In genomic region chr6:125600036-125600558, GRCm38 (mm10) we compare ENCODE assay signal across 9 mouse cellular contexts. TPM values are rescaled to one million over a fixed set of nuclear protein-coding genes. Genes with fewer than 3 reads are reported as not detected.
DNase-seq lines count a peak whose midpoint lies in the region; ATAC-seq and TF ChIP-seq lines count a peak whose summit lies in the region.
"Had no signal": no experiment of that assay in that cellular context is flagged by ENCODE, and none has a peak within 500 bp of the region (broad histone marks: within the 10 kb centered on the region; RNA-seq: fewer than 3 reads in every experiment).

No protein-coding gene starts in this region.

- intact Hi-C loops in heart, adult 2 months (cut with DNase I): loop anchor here (1.0 to 5.0 kb wide), 6 partner anchors 27 to 181 kb away; partner anchors contain the start of gene Cd9
- intact Hi-C loops in left cerebral cortex, postnatal 25 days (cut with DNase I): loop anchor here (2.0 to 10.0 kb wide), 6 partner anchors 88 to 385 kb away; partner anchors contain the start of gene Vamp1

- H3K27me3 ChIP-seq in heart, adult 2 months (ENCODE audit: control insufficient read depth, insufficient read depth, low read length): no peaks in the 10 kb centered on the region
- H3K27me3 ChIP-seq in heart, embryonic 11.5 days (ENCODE audit: control insufficient read depth, insufficient read depth, low read length): 0 out of 2 replicates have a peak, but pooled peaks cover 4% of the 10 kb centered on the region
- no peaks in the 10 kb centered on the region for H3K27me3 ChIP-seq in forebrain, embryonic 14.5 days (replicated peaks; ENCODE audit: control insufficient read depth, insufficient read depth, low read length)
- no peaks in the 10 kb centered on the region; the same call in 1 of the 2 replicates for H3K27me3 ChIP-seq in hindbrain, embryonic 16.5 days (replicated peaks; ENCODE audit: control insufficient read depth, insufficient read depth, low read length)
- no peaks in the 10 kb centered on the region for H3K27me3 ChIP-seq in splenic B cell, adult 2 months (ENCODE audit: control insufficient read depth, insufficient read depth, low read length, poor library complexity, severe bottlenecking)
- H3K27me3 ChIP-seq: Patski had no signal

- no peak overlapping the region for H3K9ac ChIP-seq in heart, adult 2 months (ENCODE audit: low read depth, low read length)
- no peak overlapping the region for H3K9ac ChIP-seq in heart, embryonic 11.5 days (ENCODE audit: low read depth, low read length)
- no peak overlapping the region for H3K9ac ChIP-seq in forebrain, embryonic 14.5 days (ENCODE audit: low read length)
- no peak overlapping the region for H3K9ac ChIP-seq in hindbrain, embryonic 16.5 days (ENCODE audit: low read depth, low read length)

- no peak for TF ChIP-seq POLR2A in heart, adult 2 months (IDR thresholded peaks at IDR 0.05; ENCODE audit: insufficient read depth, low read depth, low read length)

- H3K27ac ChIP-seq in heart, adult 2 months: no peak overlapping the region
- no peak overlapping the region for H3K27ac ChIP-seq in heart, embryonic 11.5 days (ENCODE audit: low read depth, low read length)
- H3K27ac ChIP-seq in forebrain, embryonic 14.5 days (ENCODE audit: low read depth, low read length): no peak overlapping the region
- H3K27ac ChIP-seq in hindbrain, embryonic 16.5 days (ENCODE audit: low read depth, low read length): no peak overlapping the region

- no peak for ATAC-seq in heart, embryonic 11.5 days (replicated peaks; ENCODE audit: insufficient number of reproducible peaks, low FRiP score, low TSS enrichment)
- ATAC-seq in cerebellum, adult (ENCODE audit: insufficient number of reproducible peaks, low FRiP score, low TSS enrichment): peak; percentile 27; the same call in 1 of the 2 replicates
- peak; percentile 33 for ATAC-seq in forebrain, embryonic 14.5 days
- peak; percentile 23; the same call in 1 of the 2 replicates for ATAC-seq in hindbrain, embryonic 16.5 days
- peak; percentile 38 for ATAC-seq in monocyte, adult 5-6 weeks (replicated peaks; ENCODE audit: insufficient number of reproducible peaks, low FRiP score, low TSS enrichment, poor library complexity, severe bottlenecking)
- ATAC-seq: Patski had no signal

- H3K79me2 ChIP-seq in heart, adult 2 months (replicated peaks; ENCODE audit: control insufficient read depth, insufficient read depth, low read length): no peaks in the 10 kb centered on the region

- H3K4me1 ChIP-seq in heart, adult 2 months (ENCODE audit: control insufficient read depth, insufficient read depth, low read length): peaks cover 3% of the 10 kb centered on the region; the same call in 1 of the 2 replicates
- 0 out of 2 replicates have a peak, but pooled peaks cover 2% of the 10 kb centered on the region for H3K4me1 ChIP-seq in heart, embryonic 11.5 days (ENCODE audit: control insufficient read depth, insufficient read depth, low read length)
- no peaks in the 10 kb centered on the region for H3K4me1 ChIP-seq in forebrain, embryonic 14.5 days (ENCODE audit: control insufficient read depth, insufficient read depth, low read length)
- peaks cover 5% of the 10 kb centered on the region for H3K4me1 ChIP-seq in hindbrain, embryonic 16.5 days (ENCODE audit: control insufficient read depth, insufficient read depth, low read depth, low read length)

- peak; percentile 67 to 78 for DNase-seq in heart, adult 2 months
- DNase-seq in forebrain, embryonic 14.5 days (ENCODE audit: low spot score): peak; percentile 85
- peak; percentile 75 to 78 for DNase-seq in left cerebral cortex, postnatal 25 days (ENCODE audit: low spot score in 2 of 2)
- peak; percentile 75 for DNase-seq in splenic B cell, adult 2 months (ENCODE audit: low read depth, low spot score)

- WGBS in heart, adult 2 months: 25% methylated on average over 9 of the region's 9 CpGs
- WGBS in heart, embryonic 11.5 days (ENCODE audit: insufficient replicate concordance): 37% methylated on average over 9 of the region's 9 CpGs
- 43% methylated on average over 9 of the region's 9 CpGs for WGBS in forebrain, embryonic 14.5 days
- 42% methylated on average over 9 of the region's 9 CpGs for WGBS in hindbrain, embryonic 16.5 days

- H3K9me3 ChIP-seq in heart, embryonic 11.5 days (replicated peaks; ENCODE audit: control insufficient read depth, low read length): no peaks in the 10 kb centered on the region
- H3K9me3 ChIP-seq in forebrain, embryonic 14.5 days (replicated peaks; ENCODE audit: control insufficient read depth, low read length): no peaks in the 10 kb centered on the region
- H3K9me3 ChIP-seq in hindbrain, embryonic 16.5 days (ENCODE audit: control insufficient read depth, low read length): no peaks in the 10 kb centered on the region

- H3K4me3 ChIP-seq in heart, adult 2 months: no peak overlapping the region
- H3K4me3 ChIP-seq in heart, embryonic 11.5 days (ENCODE audit: low read depth, low read length): no peak overlapping the region
- no peak overlapping the region for H3K4me3 ChIP-seq in forebrain, embryonic 14.5 days (ENCODE audit: low read depth, low read length)
- H3K4me3 ChIP-seq in hindbrain, embryonic 16.5 days (ENCODE audit: low read length): no peak overlapping the region

- peak; percentile 90 for TF ChIP-seq EP300 in heart, adult 2 months (IDR thresholded peaks at IDR 0.05; ENCODE audit: insufficient read depth, low read depth, low read length)

- H3K4me2 ChIP-seq in heart, embryonic 11.5 days: no peak overlapping the region
- H3K4me2 ChIP-seq in forebrain, embryonic 14.5 days (ENCODE audit: low read length): no peak overlapping the region
- H3K4me2 ChIP-seq in hindbrain, embryonic 16.5 days (ENCODE audit: low read length): no peak overlapping the region

- no peaks in the 10 kb centered on the region for H3K36me3 ChIP-seq in heart, adult 2 months (ENCODE audit: control insufficient read depth, insufficient read depth, low read length)
- H3K36me3 ChIP-seq in heart, embryonic 11.5 days (ENCODE audit: control insufficient read depth, insufficient read depth, low read length): no peaks in the 10 kb centered on the region
- no peaks in the 10 kb centered on the region for H3K36me3 ChIP-seq in forebrain, embryonic 14.5 days (ENCODE audit: control insufficient read depth, insufficient read depth, low read length)
- H3K36me3 ChIP-seq in hindbrain, embryonic 16.5 days (ENCODE audit: control insufficient read depth, insufficient read depth, low read length): no peaks in the 10 kb centered on the region
- H3K36me3 ChIP-seq in splenic B cell, adult 2 months (ENCODE audit: control insufficient read depth, insufficient read depth, low read length, poor library complexity, severe bottlenecking): no peaks in the 10 kb centered on the region

- TF ChIP-seq CTCF in heart, adult 2 months (IDR thresholded peaks at IDR 0.05): peak; percentile 92

RNA-seq across cellular contexts. Expression of gene Vwf, which starts 53.5 kb away (rescaled TPM):
- 10 to 100 TPM; 95.9 to 99.8 TPM for total RNA-seq in heart, adult 2 months (2021)
- polyA plus RNA-seq in heart, adult 2 months (2012; rRNA removed): 95.8 and 116 TPM in 2 replicates
- 31.2 and 32.2 TPM in 2 replicates for polyA plus RNA-seq in heart, embryonic 11.5 days (2014; fragmentation: Nextera tagmentation; extraction: Ambion mirVana)
- 8.7 and 8.8 TPM in 2 replicates for polyA plus RNA-seq in forebrain, embryonic 14.5 days (2014; fragmentation: Nextera tagmentation; extraction: Ambion mirVana)
- polyA plus RNA-seq in hindbrain, embryonic 16.5 days (2015; fragmentation: Nextera tagmentation; extraction: Ambion mirVana): 9.7 and 12.9 TPM in 2 replicates
- 10 to 100 TPM; 12.5 to 17.6 TPM for total RNA-seq in left cerebral cortex, postnatal 25 days (2021)
- 6.4 to 37.1 TPM (median 9.9 TPM) in 3 replicates for total RNA-seq in monocyte, adult 5-6 weeks (2017)
